14 mouse cellular contexts compared by ENCODE assay signal in the genomic region with DNA sequence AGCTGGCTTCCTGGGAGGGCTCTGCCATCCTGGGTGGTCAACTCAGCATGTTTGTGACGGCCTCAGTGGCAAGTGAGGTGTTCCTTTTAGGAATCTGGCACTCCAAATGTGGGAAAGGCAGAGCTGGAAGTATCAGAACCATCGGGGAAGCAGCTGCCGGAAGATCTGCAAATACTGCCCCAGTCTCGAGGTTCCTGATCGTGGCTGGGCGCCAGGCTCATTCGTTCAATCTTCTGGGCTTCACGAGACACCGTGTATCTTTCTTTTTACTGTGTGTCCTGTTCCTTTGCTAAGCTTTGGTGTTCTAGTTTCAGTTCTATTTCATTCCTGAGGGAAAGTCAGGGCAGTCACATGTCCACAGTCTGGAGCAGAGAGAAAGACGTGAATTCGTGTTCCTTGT. TPM values are rescaled to one million over a fixed set of nuclear protein-coding genes. Genes with fewer than 3 reads are reported as not detected.
"Had no signal": no experiment of that assay in that cellular context is flagged by ENCODE, and none has a peak within 500 bp of the region (broad histone marks: within the 10 kb centered on the region; RNA-seq: fewer than 3 reads in every experiment).

No protein-coding gene starts in this region.

- ATAC-seq: intestine, embryonic 16.5 days had no signal

- H3K9me3 ChIP-seq: limb, embryonic 12.5 days; neural tube, embryonic 12.5 days had no signal

- H3K9ac ChIP-seq: limb, embryonic 12.5 days; liver, embryonic 14.5 days; neural tube, embryonic 12.5 days had no signal

- DNase-seq: layer of hippocampus, adult 9-11 months; layer of hippocampus, postnatal 36 days; lung, adult 2 months; lung, postnatal 36 days; midbrain, embryonic 14.5 days; thymus, postnatal 36 days had no signal

- H3K4me3 ChIP-seq: limb, embryonic 12.5 days; neural tube, embryonic 12.5 days had no signal

- H3K36me3 ChIP-seq: limb, embryonic 12.5 days; neural tube, embryonic 12.5 days had no signal

- H3K27ac ChIP-seq: limb, embryonic 12.5 days; liver, embryonic 14.5 days; neural tube, embryonic 12.5 days had no signal

- H3K4me2 ChIP-seq: limb, embryonic 12.5 days; neural tube, embryonic 12.5 days had no signal

RNA-seq across cellular contexts. Expression of gene Klrg2, which starts 3.4 kb away (rescaled TPM):
- total RNA-seq: liver, adult 2 months; monocyte, adult 5-6 weeks had no signal
- polyA plus RNA-seq: liver, adult 2 months had no signal

RNA-seq across cellular contexts. Expression of gene Clec2l, which starts 22.5 kb away (rescaled TPM):
- total RNA-seq: liver, adult 2 months; megakaryocyte progenitor cell, adult 5-6 weeks; monocyte, adult 5-6 weeks; neutrophil, adult 5-6 weeks had no signal
- polyA plus RNA-seq: liver, adult 2 months had no signal
